Mouse (Mus musculus): ENCODE data around the gene Sbno1. TPM values are rescaled to one million over a fixed set of nuclear protein-coding genes. Genes with fewer than 3 reads are reported as not detected.
A peak's percentile ranks its signal among the peaks of the same experiment; 100 is the strongest.

The Sbno1 gene
- polyA plus RNA-seq, 1 experiment from 2014 or later = 93.7 TPM

DNA sequence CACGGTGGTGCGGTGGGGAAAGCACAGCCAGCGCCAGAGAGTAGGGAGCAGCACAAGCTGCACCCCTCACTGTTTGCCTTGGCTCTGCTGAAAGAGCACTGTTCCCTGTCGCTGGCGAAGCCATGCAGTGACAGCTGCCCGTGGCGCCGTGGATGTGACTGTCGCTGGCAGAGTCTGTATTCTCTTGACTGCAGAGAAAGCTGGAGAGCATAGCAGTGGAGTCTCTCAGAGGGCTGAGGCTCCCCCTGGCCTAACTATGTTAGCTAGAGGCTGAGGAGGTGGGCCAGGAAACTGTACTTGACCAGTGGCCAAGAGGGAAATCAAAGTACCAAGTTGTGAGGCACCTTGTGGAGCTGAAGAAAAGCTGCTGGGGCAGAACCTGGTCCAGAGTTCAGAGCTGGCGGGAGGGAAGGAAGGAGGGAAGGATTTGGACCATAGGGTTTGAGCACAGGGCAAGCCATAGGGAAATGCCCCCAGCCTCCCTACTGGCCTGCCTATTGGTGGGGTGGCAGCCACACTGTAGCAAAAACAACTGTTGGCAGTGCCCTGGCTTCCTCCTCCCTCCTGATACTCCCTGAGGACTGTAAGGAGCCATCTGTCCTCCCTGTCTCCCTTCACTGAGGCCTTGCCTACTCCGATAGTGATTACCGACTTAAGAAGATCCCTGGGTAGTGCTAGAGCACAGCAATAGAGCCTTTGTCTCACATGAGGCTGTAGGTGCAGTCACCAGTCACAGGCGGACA is 27.7 kb upstream of the Sbno1 start:
- peak overlapping the region; percentile 22; the same call in 1 of the 2 replicates for H3K27ac ChIP-seq
- WGBS = 84% methylated on average over 13 of the region's 13 CpGs
- peaks cover 32% of the 10 kb centered on the region for H3K4me1 ChIP-seq
- peaks cover 96% of the 10 kb centered on the region for H3K36me3 ChIP-seq
- no peak overlapping the region for H3K9ac ChIP-seq
- no peak overlapping the region for H3K4me3 ChIP-seq
- no peak for ATAC-seq (ENCODE audit: insufficient number of reproducible peaks, insufficient read depth, low FRiP score, low TSS enrichment, low read depth)
- no peaks in the 10 kb centered on the region for H3K9me3 ChIP-seq
- no peaks in the 10 kb centered on the region for H3K27me3 ChIP-seq
- no peak overlapping the region for H3K4me2 ChIP-seq

GRCm38 (mm10) chr5:124452494-124453228 is 26.9 kb upstream of the Sbno1 start:
- H3K4me1 ChIP-seq = peaks cover 38% of the 10 kb centered on the region
- H3K27me3 ChIP-seq = no peaks in the 10 kb centered on the region
- ATAC-seq (ENCODE audit: insufficient number of reproducible peaks, insufficient read depth, low FRiP score, low TSS enrichment, low read depth) = no peak
- H3K4me3 ChIP-seq = no peak overlapping the region; the same call in 1 of the 2 replicates
- peak overlapping the region; percentile 22; the same call in 1 of the 2 replicates for H3K27ac ChIP-seq
- H3K9ac ChIP-seq = no peak overlapping the region
- H3K4me2 ChIP-seq = no peak overlapping the region
- H3K36me3 ChIP-seq = peaks cover 94% of the 10 kb centered on the region
- H3K9me3 ChIP-seq = no peaks in the 10 kb centered on the region
- 83% methylated on average over 15 of the region's 15 CpGs for WGBS

- Histone ChIP-seq H3K9me3 (no peaks in the 10 kb centered on the region), H3K27me3 (no peaks in the 10 kb centered on the region), H3K4me1 (peaks cover 50% of the 10 kb centered on the region), H3K36me3 (peaks cover 82% of the 10 kb centered on the region), H3K27ac (peak overlapping the region; percentile 45; the same call in 1 of the 2 replicates), H3K4me2 (no peak overlapping the region; the same call in 1 of the 2 replicates), H3K9ac (no peak overlapping the region), H3K4me3 (no peak overlapping the region)
- WGBS = 83% methylated on average over 16 of the region's 16 CpGs
- ATAC-seq (ENCODE audit: insufficient number of reproducible peaks, insufficient read depth, low FRiP score, low TSS enrichment, low read depth) = no peak
Observed at GRCm38 (mm10) chr5:124450641-124451340, 25.0 kb upstream of the Sbno1 start.

- Histone ChIP-seq H3K9ac (0 out of 2 replicates have a peak overlapping the region, but pooled peaks have one; percentile 47), H3K4me3 (no peak overlapping the region), H3K4me2 (no peak overlapping the region; the same call in 1 of the 2 replicates), H3K9me3 (no peaks in the 10 kb centered on the region), H3K27me3 (no peaks in the 10 kb centered on the region), H3K36me3 (peaks cover 75% of the 10 kb centered on the region), H3K27ac (peak overlapping the region; percentile 78), H3K4me1 (peaks cover 50% of the 10 kb centered on the region)
- ATAC-seq (ENCODE audit: insufficient number of reproducible peaks, insufficient read depth, low FRiP score, low TSS enrichment, low read depth) = no peak
- WGBS = 82% methylated on average over 7 of the region's 7 CpGs
Observed at GRCm38 (mm10) chr5:124450051-124450450, 24.2 kb upstream of the Sbno1 start.

GRCm38 (mm10) chr5:124449494-124449893 is 23.7 kb upstream of the Sbno1 start:
- Histone ChIP-seq H3K9ac (peak overlapping the region; percentile 41), H3K27ac (peak overlapping the region; percentile 78), H3K4me2 (peak overlapping the region; percentile 26), H3K4me1 (peaks cover 55% of the 10 kb centered on the region), H3K27me3 (no peaks in the 10 kb centered on the region), H3K4me3 (peak overlapping the region; percentile 16), H3K9me3 (no peaks in the 10 kb centered on the region), H3K36me3 (peaks cover 70% of the 10 kb centered on the region)
- 38% methylated on average over 6 of the region's 6 CpGs for WGBS
- ATAC-seq (ENCODE audit: insufficient number of reproducible peaks, insufficient read depth, low FRiP score, low TSS enrichment, low read depth) = no peak

- 3% methylated on average over 15 of the region's 15 CpGs for WGBS
- Histone ChIP-seq H3K4me3 (peak overlapping the region; percentile 87), H3K27ac (peak overlapping the region; percentile 90), H3K9me3 (no peaks in the 10 kb centered on the region), H3K4me2 (peak overlapping the region; percentile 86), H3K4me1 (peaks cover 43% of the 10 kb centered on the region), H3K27me3 (no peaks in the 10 kb centered on the region), H3K9ac (peak overlapping the region; percentile 92), H3K36me3 (peaks cover 42% of the 10 kb centered on the region)
- ATAC-seq (ENCODE audit: insufficient number of reproducible peaks, insufficient read depth, low FRiP score, low TSS enrichment, low read depth) = 0 out of 2 replicates have a peak, but pooled peaks have one; percentile 7
Observed at GRCm38 (mm10) chr5:124446301-124446881, 20.6 kb upstream of the Sbno1 start.

GRCm38 (mm10) chr5:124445621-124446293 is 20.0 kb upstream of the Sbno1 start:
- peak overlapping the region; percentile 92 for H3K9ac ChIP-seq
- H3K27ac ChIP-seq = peak overlapping the region; percentile 90
- no peaks in the 10 kb centered on the region for H3K27me3 ChIP-seq
- ATAC-seq (ENCODE audit: insufficient number of reproducible peaks, insufficient read depth, low FRiP score, low TSS enrichment, low read depth) = peak; percentile 73; the same call in 1 of the 2 replicates
- peaks cover 35% of the 10 kb centered on the region for H3K36me3 ChIP-seq
- WGBS = under 1% methylated on average over 33 of the region's 77 CpGs
- peak overlapping the region; percentile 86 for H3K4me2 ChIP-seq
- peaks cover 45% of the 10 kb centered on the region for H3K4me1 ChIP-seq
- peak overlapping the region; percentile 87 for H3K4me3 ChIP-seq
- H3K9me3 ChIP-seq = no peaks in the 10 kb centered on the region

- Histone ChIP-seq H3K27me3 (no peaks in the 10 kb centered on the region), H3K4me1 (peaks cover 46% of the 10 kb centered on the region), H3K27ac (peak overlapping the region; percentile 90), H3K9me3 (no peaks in the 10 kb centered on the region), H3K4me2 (peak overlapping the region; percentile 86), H3K36me3 (peaks cover 27% of the 10 kb centered on the region), H3K9ac (peak overlapping the region; percentile 92), H3K4me3 (peak overlapping the region; percentile 87)
- 5% methylated on average over 59 of the region's 66 CpGs for WGBS
- peak; percentile 84 for ATAC-seq (ENCODE audit: insufficient number of reproducible peaks, insufficient read depth, low FRiP score, low TSS enrichment, low read depth)
Observed at GRCm38 (mm10) chr5:124444661-124445561, 19.1 kb upstream of the Sbno1 start.

GRCm38 (mm10) chr5:124444208-124444607 is 18.4 kb upstream of the Sbno1 start:
- H3K4me3 ChIP-seq = peak overlapping the region; percentile 87; the same call in 1 of the 2 replicates
- WGBS = 72% methylated on average over 3 of the region's 3 CpGs
- H3K9me3 ChIP-seq = no peaks in the 10 kb centered on the region
- no peak for ATAC-seq (ENCODE audit: insufficient number of reproducible peaks, insufficient read depth, low FRiP score, low TSS enrichment, low read depth)
- H3K27me3 ChIP-seq = no peaks in the 10 kb centered on the region
- H3K27ac ChIP-seq = no peak overlapping the region
- H3K9ac ChIP-seq = no peak overlapping the region
- peaks cover 40% of the 10 kb centered on the region for H3K4me1 ChIP-seq
- peaks cover 21% of the 10 kb centered on the region for H3K36me3 ChIP-seq
- H3K4me2 ChIP-seq = peak overlapping the region; percentile 86

DNA sequence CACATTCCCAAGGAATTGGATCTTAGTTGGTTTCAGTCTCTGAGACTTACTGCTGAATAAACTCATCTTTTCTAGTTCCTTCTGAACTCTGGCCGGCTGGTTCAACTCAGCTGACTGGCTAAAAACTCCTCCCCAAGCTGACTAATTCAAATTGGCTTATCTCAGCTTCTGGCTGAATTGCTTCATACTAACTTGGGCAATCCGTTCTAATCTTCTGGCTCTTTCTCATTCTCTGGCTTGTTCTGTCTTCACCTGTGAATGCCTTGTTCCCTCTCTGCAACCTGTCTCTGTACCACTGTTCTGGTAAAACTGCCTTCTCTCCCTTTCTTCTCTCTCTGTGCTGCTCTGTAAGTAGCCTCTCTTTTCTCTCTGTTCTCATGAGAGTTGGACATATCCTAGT is 16.8 kb upstream of the Sbno1 start:
- Histone ChIP-seq H3K4me3 (no peak overlapping the region), H3K4me2 (no peak overlapping the region), H3K9ac (no peak overlapping the region), H3K27ac (no peak overlapping the region), H3K27me3 (no peaks in the 10 kb centered on the region), H3K9me3 (no peaks in the 10 kb centered on the region), H3K36me3 (peaks cover 7% of the 10 kb centered on the region), H3K4me1 (peaks cover 35% of the 10 kb centered on the region)
- ATAC-seq (ENCODE audit: insufficient number of reproducible peaks, insufficient read depth, low FRiP score, low TSS enrichment, low read depth) = no peak
- WGBS = 86% methylated on average over 2 of the region's 2 CpGs

Measured in embryonic facial prominence, embryonic 13.5 days (tissue).